Mouse (Mus musculus) cortical plate, adult 2 months (tissue): Measurements from ENCODE around the gene Slc2a13.

Source experiments
- CTCF ChIP-seq: fragments of 200-500 bp; IDR thresholded peaks from 2 replicates; pipeline ENCODE4 v1.5.1; 2011; ENCODE audit warnings: mild to moderate bottlenecking, control low read depth, low read length; ENCODE audit not compliant: insufficient read depth; ENCODE audit errors: extremely low read depth
- POLR2A ChIP-seq: fragments of 200-500 bp; IDR thresholded peaks from 2 replicates; pipeline ENCODE4 v1.6.1; 2011; ENCODE audit warnings: mild to moderate bottlenecking, low read length, control low read depth; ENCODE audit not compliant: insufficient read depth; ENCODE audit errors: extremely low read depth

GRCm38 (mm10) chr15:91378751-91379325, 194.2 kb downstream of the Slc2a13 start:
- TF ChIP-seq POLR2A, result no peak
- no peak for TF ChIP-seq CTCF
